Mouse (Mus musculus) kidney, adult 9 months (tissue): ENCODE results near the gene Arap1.
A peak's percentile ranks its signal among the peaks of the same experiment; 100 is the strongest.

Experiments used
- DNase-seq: peaks from one replicate; pipeline ENCODE4 v3.0.0; 2022

Gene Arap1

GRCm38 (mm10) chr7:101453296-101453695 lies 105.4 kb downstream of the Arap1 start:
- no peak for DNase-seq

GRCm38 (mm10) chr7:101453725-101454124 lies 105.9 kb downstream of the Arap1 start:
- peak; percentile 68 for DNase-seq

- no peak for DNase-seq
These were observed 106.6 kb downstream of the Arap1 start for GRCm38 (mm10) chr7:101454479-101454878.

GRCm38 (mm10) chr7:101455141-101455540 lies 107.3 kb downstream of the Arap1 start:
- no peak for DNase-seq

GRCm38 (mm10) chr7:101456318-101456717 lies 108.5 kb downstream of the Arap1 start:
- DNase-seq, result no peak

- peak; percentile 38 for DNase-seq
These were observed 108.9 kb downstream of the Arap1 start for GRCm38 (mm10) chr7:101456789-101457188.

- DNase-seq, result no peak
These were observed 109.4 kb downstream of the Arap1 start for GRCm38 (mm10) chr7:101457283-101457682.

GRCm38 (mm10) chr7:101457801-101458200 lies 109.9 kb downstream of the Arap1 start:
- DNase-seq, result peak; percentile 49

- DNase-seq, result no peak
These were observed 110.5 kb downstream of the Arap1 start for GRCm38 (mm10) chr7:101458278-101458781.

- no peak for DNase-seq
These were observed 111.5 kb downstream of the Arap1 start for GRCm38 (mm10) chr7:101459305-101459813.

- DNase-seq, result no peak
These were observed 112.2 kb downstream of the Arap1 start for GRCm38 (mm10) chr7:101459923-101460607.

- DNase-seq, result no peak
These were observed 112.7 kb downstream of the Arap1 start for GRCm38 (mm10) chr7:101460608-101460957.

- no peak for DNase-seq
These were observed 113.7 kb downstream of the Arap1 start for GRCm38 (mm10) chr7:101461571-101461970.
